Mouse (Mus musculus): ENCODE data around the gene Slc25a15. TPM values are rescaled to one million over a fixed set of nuclear protein-coding genes. Genes with fewer than 3 reads are reported as not detected.

The Slc25a15 gene
- polyA plus RNA-seq, 1 experiment from 2014 or later = 17.5 TPM

DNA sequence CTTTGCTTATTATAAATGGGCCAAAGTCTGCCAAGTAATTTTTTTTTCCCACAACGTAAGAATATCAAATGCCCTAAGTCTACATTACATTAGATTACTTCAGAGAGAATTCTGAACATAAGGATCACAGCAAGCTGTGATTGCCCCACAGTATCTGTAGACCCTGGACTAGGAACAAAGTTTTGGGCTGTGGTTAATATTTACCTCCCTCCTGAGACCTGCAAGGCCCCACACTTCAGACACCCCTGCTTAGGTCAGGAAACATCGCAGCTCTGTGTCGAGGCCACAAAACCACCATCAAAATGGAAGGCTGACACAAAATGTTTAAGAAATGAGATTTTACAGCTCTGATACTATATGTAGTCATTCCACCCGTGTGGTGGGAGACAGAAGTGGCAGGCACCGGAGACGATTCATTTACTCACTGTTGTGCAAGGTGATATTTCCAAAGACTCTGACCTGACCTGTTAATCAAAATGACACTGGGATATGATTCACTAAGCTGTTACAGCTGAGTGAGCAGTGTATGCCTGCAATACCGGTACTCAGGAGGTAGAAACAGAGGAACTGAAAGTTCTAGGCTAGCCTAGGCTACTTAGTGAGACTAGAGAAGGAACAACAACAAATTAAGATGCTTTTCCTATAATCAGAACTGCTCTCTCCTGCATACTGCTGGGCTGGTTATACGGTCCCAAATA, 7.5 kb downstream of the Slc25a15 start:
- Histone ChIP-seq H3K4me1 (no peaks in the 10 kb centered on the region), H3K9ac (no peak overlapping the region), H3K27ac (replicated peaks) (no peak overlapping the region), H3K27me3 (no peaks in the 10 kb centered on the region), H3K36me3 (peaks cover 59% of the 10 kb centered on the region), H3K9me3 (replicated peaks) (no peaks in the 10 kb centered on the region), H3K4me3 (replicated peaks) (no peak overlapping the region), H3K4me2 (replicated peaks) (no peak overlapping the region)
- ATAC-seq (ENCODE audit: insufficient number of reproducible peaks, low FRiP score, low TSS enrichment, low read depth) = no peak
- 83% methylated on average over 8 of the region's 8 CpGs for WGBS

DNA sequence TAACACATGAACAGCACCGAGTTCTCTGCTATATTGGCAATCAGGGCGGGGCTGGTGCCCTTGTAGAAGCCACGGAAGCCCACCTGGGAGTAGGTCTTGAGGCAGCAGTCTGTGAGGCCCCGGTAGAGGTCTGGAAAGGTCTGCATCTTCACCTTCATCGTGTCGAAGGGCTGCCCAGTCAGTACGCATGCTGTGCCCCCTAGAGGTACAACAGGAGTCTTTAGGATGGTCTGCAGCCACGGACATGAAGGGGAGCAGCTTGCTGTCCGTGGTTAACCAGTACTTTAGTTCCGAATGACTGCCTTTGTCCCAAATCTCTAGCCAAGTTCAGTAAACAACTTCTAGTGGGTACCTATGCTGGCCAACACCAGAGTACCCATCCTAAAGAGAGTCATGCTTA, 8.5 kb downstream of the Slc25a15 start:
- WGBS = 80% methylated on average over 10 of the region's 10 CpGs
- H3K4me3 ChIP-seq (replicated peaks) = no peak overlapping the region
- no peak overlapping the region for H3K4me2 ChIP-seq (replicated peaks)
- H3K9me3 ChIP-seq (replicated peaks) = no peaks in the 10 kb centered on the region
- peaks cover 62% of the 10 kb centered on the region for H3K36me3 ChIP-seq
- H3K27me3 ChIP-seq = no peaks in the 10 kb centered on the region
- no peak overlapping the region for H3K9ac ChIP-seq
- no peak overlapping the region for H3K27ac ChIP-seq (replicated peaks)
- no peaks in the 10 kb centered on the region for H3K4me1 ChIP-seq
- ATAC-seq (ENCODE audit: insufficient number of reproducible peaks, low FRiP score, low TSS enrichment, low read depth) = no peak

DNA sequence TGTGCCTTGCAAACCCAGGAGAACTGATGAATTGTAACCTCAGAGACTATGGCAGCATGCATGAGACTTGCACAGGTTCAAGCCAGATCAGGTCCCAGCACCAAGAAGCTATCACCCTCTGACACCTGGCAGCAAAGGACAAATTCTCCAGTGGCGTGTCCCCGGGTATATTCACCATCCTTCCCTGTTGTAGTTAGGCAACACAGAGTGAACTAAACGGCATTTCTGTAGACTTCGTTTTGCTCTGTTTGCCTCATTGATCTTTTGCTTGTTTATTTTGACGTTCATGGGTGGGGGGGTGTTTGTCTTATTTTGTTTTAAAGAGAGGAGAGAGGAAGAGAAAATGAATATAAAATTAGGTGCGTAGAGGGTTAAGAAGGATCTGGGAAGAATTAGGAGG, 13.2 kb downstream of the Slc25a15 start:
- Histone ChIP-seq H3K27ac (replicated peaks) (no peak overlapping the region), H3K4me3 (replicated peaks) (no peak overlapping the region), H3K9ac (no peak overlapping the region), H3K4me1 (no peaks in the 10 kb centered on the region), H3K36me3 (peaks cover 69% of the 10 kb centered on the region), H3K27me3 (no peaks in the 10 kb centered on the region), H3K4me2 (replicated peaks) (no peak overlapping the region), H3K9me3 (replicated peaks) (no peaks in the 10 kb centered on the region)
- no peak for ATAC-seq (ENCODE audit: insufficient number of reproducible peaks, low FRiP score, low TSS enrichment, low read depth)
- WGBS = 87% methylated on average over 6 of the region's 6 CpGs

DNA sequence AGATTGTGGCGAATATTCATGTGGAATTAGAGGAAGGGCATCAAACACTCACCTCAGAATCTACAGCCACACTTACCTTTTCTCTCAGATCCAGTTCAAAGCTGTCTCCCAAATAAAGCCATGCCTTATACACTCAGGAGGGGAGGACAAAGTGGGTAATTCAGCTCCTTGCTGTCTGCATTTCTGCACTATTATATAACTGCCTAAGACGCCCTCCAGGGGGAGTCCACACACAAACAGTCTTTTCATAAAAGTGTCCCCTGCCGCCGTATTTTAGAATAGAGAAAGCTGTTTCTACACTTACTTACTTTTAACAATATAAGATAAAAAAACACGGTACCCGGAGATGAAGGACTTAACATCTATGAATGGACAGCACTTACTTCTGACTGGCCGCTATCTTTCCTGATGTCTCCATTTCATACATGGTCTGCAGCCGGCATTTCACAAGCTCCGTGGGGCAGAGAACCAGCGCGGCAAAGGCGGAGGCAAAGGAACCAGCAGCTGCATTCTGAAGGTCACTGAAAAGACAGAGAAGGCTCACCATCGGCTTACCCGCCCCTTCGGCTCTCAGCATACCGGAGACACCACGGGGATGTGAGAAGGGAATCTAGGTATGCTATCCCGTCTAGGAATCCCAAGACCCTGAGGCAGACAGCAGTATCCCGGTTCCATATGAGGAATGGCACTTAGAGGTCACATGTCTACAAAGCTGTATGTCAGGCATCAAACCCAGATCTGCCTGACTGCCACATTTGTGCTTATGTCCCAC, 15.4 kb downstream of the Slc25a15 start:
- WGBS = 73% methylated on average over 19 of the region's 19 CpGs
- Histone ChIP-seq H3K27me3 (no peaks in the 10 kb centered on the region), H3K4me2 (replicated peaks) (no peak overlapping the region), H3K9ac (no peak overlapping the region), H3K36me3 (peaks cover 52% of the 10 kb centered on the region), H3K27ac (replicated peaks) (no peak overlapping the region), H3K4me3 (replicated peaks) (no peak overlapping the region), H3K9me3 (replicated peaks) (no peaks in the 10 kb centered on the region), H3K4me1 (no peaks in the 10 kb centered on the region)
- no peak for ATAC-seq (ENCODE audit: insufficient number of reproducible peaks, low FRiP score, low TSS enrichment, low read depth)

DNA sequence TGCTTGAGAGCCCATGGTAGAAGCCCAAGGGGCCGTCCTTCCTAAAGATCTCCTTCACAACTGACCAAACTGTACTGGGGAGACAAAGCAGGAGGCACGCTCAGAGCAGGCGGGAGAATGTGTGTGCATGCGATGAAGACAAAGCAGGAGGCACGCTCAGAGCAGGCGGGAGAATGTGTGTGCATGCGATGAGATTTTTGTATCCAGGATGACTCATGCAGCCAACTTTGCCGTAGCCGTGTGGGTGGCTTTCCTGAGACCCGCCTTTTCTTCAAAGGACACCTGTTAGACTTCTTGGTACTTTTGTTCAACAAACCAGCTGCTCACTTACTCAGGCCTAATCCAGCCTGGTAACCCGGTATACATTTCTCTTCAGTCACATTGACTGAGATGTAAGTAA, 17.5 kb downstream of the Slc25a15 start:
- Histone ChIP-seq H3K27ac (replicated peaks) (no peak overlapping the region), H3K27me3 (no peaks in the 10 kb centered on the region), H3K4me1 (no peaks in the 10 kb centered on the region), H3K4me2 (replicated peaks) (no peak overlapping the region), H3K9ac (no peak overlapping the region), H3K4me3 (replicated peaks) (no peak overlapping the region), H3K9me3 (replicated peaks) (no peaks in the 10 kb centered on the region), H3K36me3 (peaks cover 40% of the 10 kb centered on the region)
- WGBS = 85% methylated on average over 11 of the region's 11 CpGs
- no peak for ATAC-seq (ENCODE audit: insufficient number of reproducible peaks, low FRiP score, low TSS enrichment, low read depth)

DNA sequence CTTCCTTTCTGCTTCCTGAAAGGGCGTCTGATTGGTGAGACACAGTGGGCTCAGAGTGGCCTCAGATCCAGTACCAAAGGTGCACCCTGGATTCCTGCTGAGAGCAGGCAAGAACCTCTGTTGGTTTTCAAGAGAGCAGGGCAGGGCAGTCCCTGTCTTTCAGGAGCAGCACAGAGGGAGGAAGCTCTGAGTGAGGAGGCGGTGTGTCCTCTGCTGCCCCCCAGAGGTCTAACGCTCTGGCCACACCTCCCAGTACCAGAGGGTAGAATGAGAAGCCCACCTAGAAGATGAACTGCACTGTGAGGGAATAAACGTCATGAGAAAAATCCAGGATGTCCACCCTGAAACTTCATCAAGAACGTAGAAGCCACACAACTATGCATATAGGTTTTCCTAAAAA, 21.5 kb downstream of the Slc25a15 start:
- H3K36me3 ChIP-seq = peaks cover 25% of the 10 kb centered on the region
- no peak overlapping the region for H3K4me3 ChIP-seq (replicated peaks)
- H3K9me3 ChIP-seq (replicated peaks) = no peaks in the 10 kb centered on the region
- 45% methylated on average over 5 of the region's 5 CpGs for WGBS
- H3K4me1 ChIP-seq = no peaks in the 10 kb centered on the region
- ATAC-seq (ENCODE audit: insufficient number of reproducible peaks, low FRiP score, low TSS enrichment, low read depth) = no peak
- no peak overlapping the region for H3K4me2 ChIP-seq (replicated peaks)
- no peak overlapping the region for H3K27ac ChIP-seq (replicated peaks)
- H3K9ac ChIP-seq = no peak overlapping the region
- no peaks in the 10 kb centered on the region for H3K27me3 ChIP-seq

DNA sequence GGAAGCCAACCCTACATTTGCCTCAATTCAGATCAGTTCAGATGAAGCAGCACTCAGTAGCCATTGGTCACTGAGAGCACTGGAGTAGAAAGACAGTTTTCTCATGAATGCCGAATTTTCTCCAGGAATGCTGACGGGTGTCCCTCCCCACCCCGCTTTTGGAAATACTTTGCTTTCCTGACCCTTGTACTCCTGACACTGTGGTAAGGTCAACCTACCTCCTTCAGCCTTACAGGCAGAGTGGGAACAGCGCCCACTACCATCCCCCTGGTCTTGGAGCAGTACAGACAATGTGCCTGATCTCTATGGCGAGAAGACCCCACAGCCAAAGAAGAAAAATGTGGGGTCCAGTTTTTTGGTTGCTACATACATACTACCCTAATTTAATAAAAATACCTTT, 22.1 kb downstream of the Slc25a15 start:
- no peak overlapping the region for H3K4me2 ChIP-seq (replicated peaks)

DNA sequence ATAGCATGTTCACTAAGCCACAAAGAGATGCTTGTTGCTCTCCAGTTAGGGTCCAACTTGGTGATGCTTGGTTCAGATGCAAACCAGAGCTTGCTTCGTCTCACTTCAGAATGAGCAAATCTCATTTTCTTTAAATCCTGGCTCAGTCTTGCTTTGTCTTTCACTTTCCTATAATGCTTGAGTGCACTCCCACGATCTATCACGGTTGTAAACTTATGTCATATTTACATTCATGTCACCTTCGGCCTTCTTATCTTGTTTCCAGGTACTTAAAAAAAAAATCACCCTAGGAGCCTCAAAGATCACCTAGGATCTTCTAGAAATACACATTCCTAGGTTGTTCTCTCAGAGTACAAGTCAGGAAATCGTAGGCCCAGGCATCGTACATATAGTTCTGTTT, 38.5 kb downstream of the Slc25a15 start:
- Histone ChIP-seq H3K4me3 (replicated peaks) (no peak overlapping the region), H3K4me2 (replicated peaks) (no peak overlapping the region), H3K27me3 (no peaks in the 10 kb centered on the region), H3K9ac (no peak overlapping the region), H3K27ac (replicated peaks) (no peak overlapping the region), H3K4me1 (no peaks in the 10 kb centered on the region), H3K36me3 (no peaks in the 10 kb centered on the region), H3K9me3 (replicated peaks) (no peaks in the 10 kb centered on the region)
- no peak for ATAC-seq (ENCODE audit: insufficient number of reproducible peaks, low FRiP score, low TSS enrichment, low read depth)
- 82% methylated on average over 6 of the region's 6 CpGs for WGBS

More for the DNA sequence above, 22.1 kb downstream of the Slc25a15 start:
- Histone ChIP-seq H3K36me3 (peaks cover 19% of the 10 kb centered on the region), H3K27me3 (no peaks in the 10 kb centered on the region), H3K9ac (no peak overlapping the region), H3K4me1 (no peaks in the 10 kb centered on the region), H3K4me3 (replicated peaks) (no peak overlapping the region), H3K27ac (replicated peaks) (no peak overlapping the region), H3K9me3 (replicated peaks) (no peaks in the 10 kb centered on the region)
- ATAC-seq (ENCODE audit: insufficient number of reproducible peaks, low FRiP score, low TSS enrichment, low read depth) = no peak
- 89% methylated on average over 5 of the region's 5 CpGs for WGBS

DNA sequence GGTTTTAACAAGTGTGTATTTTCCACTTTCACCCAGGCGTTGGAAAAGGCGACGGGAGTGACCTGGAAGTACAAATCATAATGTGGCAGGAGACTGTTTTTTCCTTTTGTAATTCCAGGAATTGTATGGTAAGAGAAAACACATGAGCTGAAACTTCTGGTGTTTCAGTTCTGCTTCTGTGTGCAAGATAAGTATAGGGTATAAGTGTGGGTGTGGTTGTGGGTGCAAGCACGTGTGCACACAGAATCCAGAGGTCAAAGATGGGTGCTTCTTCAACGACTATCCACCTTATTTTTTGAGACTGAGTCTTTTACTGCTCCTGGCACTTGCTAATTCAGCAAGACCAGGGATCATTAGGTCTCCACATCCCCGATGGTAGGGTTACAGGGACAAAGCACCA, 39.0 kb downstream of the Slc25a15 start:
- H3K36me3 ChIP-seq = no peaks in the 10 kb centered on the region
- no peaks in the 10 kb centered on the region for H3K4me1 ChIP-seq
- H3K4me3 ChIP-seq (replicated peaks) = no peak overlapping the region
- no peak for ATAC-seq (ENCODE audit: insufficient number of reproducible peaks, low FRiP score, low TSS enrichment, low read depth)
- H3K4me2 ChIP-seq (replicated peaks) = no peak overlapping the region
- 74% methylated on average over 6 of the region's 6 CpGs for WGBS
- H3K27ac ChIP-seq (replicated peaks) = no peak overlapping the region
- no peaks in the 10 kb centered on the region for H3K9me3 ChIP-seq (replicated peaks)
- H3K27me3 ChIP-seq = no peaks in the 10 kb centered on the region
- no peak overlapping the region for H3K9ac ChIP-seq

DNA sequence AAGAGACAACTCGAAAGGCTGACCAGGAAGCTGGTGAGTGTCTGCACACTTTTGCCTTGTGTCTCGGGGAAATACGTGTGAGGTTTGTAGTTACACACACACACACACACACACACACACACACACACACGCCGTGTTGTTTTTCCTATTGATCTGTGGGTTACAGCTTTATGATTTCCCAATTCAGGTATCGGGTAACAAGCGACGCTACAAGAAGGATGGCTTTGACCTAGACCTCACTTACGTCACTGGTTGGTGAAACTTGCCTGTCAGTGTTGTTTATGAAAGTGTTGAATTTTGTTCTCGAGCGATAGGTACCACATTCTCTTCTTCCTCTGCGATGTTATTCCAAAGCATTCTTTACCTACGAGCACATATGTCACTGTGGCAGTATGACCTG, 63.0 kb downstream of the Slc25a15 start:
- no peaks in the 10 kb centered on the region for H3K9me3 ChIP-seq (replicated peaks)
- H3K27ac ChIP-seq (replicated peaks) = no peak overlapping the region
- no peaks in the 10 kb centered on the region for H3K27me3 ChIP-seq
- H3K9ac ChIP-seq = no peak overlapping the region
- no peak overlapping the region for H3K4me2 ChIP-seq (replicated peaks)
- no peaks in the 10 kb centered on the region for H3K36me3 ChIP-seq
- ATAC-seq (ENCODE audit: insufficient number of reproducible peaks, low FRiP score, low TSS enrichment, low read depth) = no peak
- no peak overlapping the region for H3K4me3 ChIP-seq (replicated peaks)
- no peaks in the 10 kb centered on the region for H3K4me1 ChIP-seq
- WGBS = 84% methylated on average over 13 of the region's 13 CpGs

All from embryonic facial prominence, embryonic 15.5 days (tissue).